Mouse (Mus musculus) MEL (cell line): ENCODE data around the gene Pcif1. TPM values are rescaled to one million over a fixed set of nuclear protein-coding genes. Genes with fewer than 3 reads are reported as not detected.

Source experiments
- DNase-seq: peaks from one replicate; pipeline ENCODE4 v3.0.0; 2011; ENCODE audit warnings: low read depth, low spot score
- H3K27ac ChIP-seq: 2 replicates; pipeline ENCODE4 v1.5.1; 2012; ENCODE audit warnings: low read depth, mild to moderate bottlenecking, control low read depth, low read length, moderate library complexity; ENCODE audit not compliant: control insufficient read depth
- H3K27me3 ChIP-seq, 2 experiments: fragments of 150-350 bp in 1 of 2; sonication (generic) in 1 of 2; 2 replicates each; pipeline ENCODE4 v1.6.1; 2012; ENCODE audit warnings: low read length in 2 of 2, mild to moderate bottlenecking in 2 of 2, improper control_type of control experiment in 1 of 2, moderate library complexity in 1 of 2; ENCODE audit not compliant: insufficient read depth in 2 of 2, control insufficient read depth in 1 of 2
- H3K36me3 ChIP-seq, 2 experiments: 2 replicates each; pipeline ENCODE4 v1.6.1; 2012 to 2014; ENCODE audit warnings: low read length in 2 of 2, improper control_type of control experiment in 1 of 2, inconsistent platforms in 1 of 2, mild to moderate bottlenecking in 1 of 2; ENCODE audit not compliant: insufficient read depth in 2 of 2, control insufficient read depth in 1 of 2
- H3K4me1 ChIP-seq, 2 experiments: fragments of 150-350 bp in 1 of 2; sonication (generic) in 1 of 2; 2 replicates each; pipeline ENCODE4 v1.6.1; 2012; ENCODE audit warnings: low read length in 2 of 2, improper control_type of control experiment in 1 of 2, mild to moderate bottlenecking in 1 of 2; ENCODE audit not compliant: insufficient read depth in 2 of 2, control insufficient read depth in 1 of 2
- H3K4me3 ChIP-seq, 2 experiments: fragments of 150-350 bp in 1 of 2; sonication (generic) in 1 of 2; 2 replicates each; pipeline ENCODE4 v1.5.1; 2012; ENCODE audit warnings: low read depth in 2 of 2, low read length in 2 of 2, mild to moderate bottlenecking in 2 of 2, moderate library complexity in 2 of 2, control low read depth in 1 of 2, improper control_type of control experiment in 1 of 2; ENCODE audit not compliant: control insufficient read depth in 1 of 2, insufficient read depth in 1 of 2
- H3K79me2 ChIP-seq: 2 replicates; pipeline ENCODE4 v1.6.1; 2012; ENCODE audit warnings: mild to moderate bottlenecking, low read length, moderate library complexity; ENCODE audit not compliant: control insufficient read depth, poor library complexity, insufficient read depth
- H3K9ac ChIP-seq: 2 replicates; pipeline ENCODE4 v1.6.1; 2012; ENCODE audit warnings: low read depth, mild to moderate bottlenecking, control low read depth, low read length, moderate library complexity; ENCODE audit not compliant: control insufficient read depth, poor library complexity, severe bottlenecking
- H3K9me3 ChIP-seq: fragments of 150-350 bp; sonication (generic); replicated peaks from 2 replicates; pipeline ENCODE4 v1.6.1; 2012; ENCODE audit warnings: mild to moderate bottlenecking, low read length, improper control_type of control experiment, moderate library complexity; ENCODE audit not compliant: insufficient read depth
- CTCF ChIP-seq, 3 experiments: IDR thresholded peaks in 2 of 3; conservative IDR thresholded peaks in 1 of 3; 2 replicates each; pipeline ENCODE4 v1.5.1; 2011 to 2012; ENCODE audit warnings: low read length in 3 of 3, low read depth in 2 of 3, mild to moderate bottlenecking in 2 of 3, improper control_type of control experiment in 1 of 3, inconsistent platforms in 1 of 3, mixed read lengths in 1 of 3, moderate library complexity in 1 of 3; ENCODE audit not compliant: control insufficient read depth in 1 of 3, insufficient read depth in 1 of 3, poor library complexity in 1 of 3, severe bottlenecking in 1 of 3
- ELF1 ChIP-seq: IDR thresholded peaks from 2 replicates; pipeline ENCODE4 v1.6.1; 2014; ENCODE audit warnings: low read depth, mild to moderate bottlenecking, inconsistent platforms, low read length, improper control_type of control experiment, moderate library complexity
- GABPA ChIP-seq: IDR thresholded peaks from 2 replicates; pipeline ENCODE4 v1.6.1; 2012; ENCODE audit warnings: low read depth, mild to moderate bottlenecking, inconsistent platforms, low read length, improper control_type of control experiment, moderate library complexity
- MAFK ChIP-seq: IDR thresholded peaks from 2 replicates; pipeline ENCODE4 v1.6.1; 2011; ENCODE audit warnings: low read depth, mild to moderate bottlenecking, low read length, improper control_type of control experiment, borderline replicate concordance
- MYC ChIP-seq: IDR thresholded peaks from 2 replicates; pipeline ENCODE4 v1.6.1; 2011; ENCODE audit warnings: low read depth, mild to moderate bottlenecking, low read length, improper control_type of control experiment, moderate library complexity
- POLR2A ChIP-seq, 2 experiments: IDR thresholded peaks; 2 replicates each; pipeline ENCODE4 v1.6.1; 2011 to 2012; ENCODE audit warnings: low read length in 2 of 2, mild to moderate bottlenecking in 2 of 2, control low read depth in 1 of 2, improper control_type of control experiment in 1 of 2, low read depth in 1 of 2, moderate library complexity in 1 of 2; ENCODE audit not compliant: control insufficient read depth in 1 of 2, insufficient read depth in 1 of 2, poor library complexity in 1 of 2
- POLR2AphosphoS2 ChIP-seq: IDR thresholded peaks from 2 replicates; pipeline ENCODE4 v1.6.1; 2011; ENCODE audit warnings: low read length, improper control_type of control experiment
- RAD21 ChIP-seq: IDR thresholded peaks from 2 replicates; pipeline ENCODE4 v1.6.1; 2011; ENCODE audit warnings: mild to moderate bottlenecking, low read depth, low read length, improper control_type of control experiment
- SMC3 ChIP-seq: IDR thresholded peaks from 2 replicates; pipeline ENCODE4 v1.6.1; 2011; ENCODE audit warnings: low read depth, low read length, improper control_type of control experiment
- TAL1 ChIP-seq: IDR thresholded peaks from 2 replicates; pipeline ENCODE4 v1.6.1; 2012; ENCODE audit warnings: mild to moderate bottlenecking, inconsistent platforms, low read length, moderate library complexity, mixed read lengths
- UBTF ChIP-seq: IDR thresholded peaks from 2 replicates; pipeline ENCODE4 v1.6.1; 2012; ENCODE audit warnings: low read depth, mild to moderate bottlenecking, inconsistent platforms, low read length, improper control_type of control experiment, moderate library complexity, borderline replicate concordance; ENCODE audit not compliant: insufficient read depth
- ZC3H11A ChIP-seq: IDR thresholded peaks from 2 replicates; pipeline ENCODE4 v1.6.1; 2012; ENCODE audit warnings: low read depth, mild to moderate bottlenecking, inconsistent platforms, low read length, improper control_type of control experiment
- polyA plus RNA-seq, 2 experiments: library from polyadenylated mRNA; stranded (reverse) in 1 of 2; unstranded in 1 of 2; fragments of >175 nt in 1 of 2; fragments of >200 nt in 1 of 2; gene quantifications; 2 replicates each; pipeline versions ENCODE4 v1.2.1 to v1.2.4; 2012; ENCODE audit warnings: low replicate concordance in 2 of 2, low read depth in 1 of 2; ENCODE audit not compliant: insufficient read length in 2 of 2, insufficient read depth in 1 of 2, missing spikeins in 1 of 2
- total RNA-seq: library from RNA; depleted of rRNA; stranded (reverse); fragments of 300-350 nt; gene quantifications from 2 replicates; pipeline ENCODE4 v1.2.3, GENCODE M21; 2012

The Pcif1 gene
- total and polyA plus RNA-seq, 3 experiments: 46.8 to 118 TPM; not detected in 1

GRCm38 (mm10) chr2:164924100-164924857, 45.2 kb downstream of the Pcif1 start:
- peak; percentile 83 for DNase-seq
- no peak overlapping the region for H3K9ac ChIP-seq

DNA sequence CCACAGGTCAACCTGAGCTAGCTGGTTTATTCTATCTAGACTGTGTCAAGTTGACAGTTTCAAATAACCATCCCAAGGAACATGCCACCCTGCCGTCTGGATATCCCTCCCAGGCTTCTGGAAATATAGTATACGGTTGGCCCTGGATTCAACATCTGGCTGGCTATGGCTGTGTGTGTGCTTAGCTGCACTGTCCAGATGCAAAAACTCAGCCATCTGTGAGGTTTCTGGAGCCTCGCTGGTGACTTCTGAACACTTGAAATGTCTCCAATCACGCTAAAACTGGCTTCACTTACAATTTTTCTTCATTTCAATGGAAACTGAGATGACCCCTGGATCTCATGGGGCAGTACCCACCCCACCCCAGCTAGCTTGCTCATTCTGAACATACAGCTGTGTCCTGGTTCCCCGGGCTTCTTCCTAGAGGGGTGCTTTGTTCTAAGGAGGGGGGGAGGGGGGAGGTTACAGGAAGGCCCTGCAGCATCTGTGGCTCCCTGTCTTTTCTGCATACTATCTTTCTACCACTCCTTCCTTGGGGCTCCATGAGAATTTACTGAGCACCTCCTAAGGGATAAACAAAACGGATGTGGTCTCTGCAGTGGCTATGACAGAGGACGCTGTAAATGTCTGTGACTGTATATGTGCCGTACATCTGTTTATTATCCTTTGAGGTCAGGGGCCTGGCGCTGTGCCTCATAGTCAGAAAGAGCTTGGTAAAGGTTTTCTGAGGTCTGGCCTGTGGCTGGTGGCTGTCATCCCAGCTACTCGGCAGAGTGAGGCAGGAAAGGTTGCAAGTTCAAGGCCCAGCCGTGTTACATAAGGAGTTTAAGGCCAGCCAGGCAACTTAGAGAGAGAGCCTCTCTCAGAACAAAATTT, 51.8 kb downstream of the Pcif1 start:
- H3K9me3 ChIP-seq: no peaks in the 10 kb centered on the region
- no peak overlapping the region for H3K27ac ChIP-seq
- DNase-seq: no peak
- no peaks in the 10 kb centered on the region for H3K79me2 ChIP-seq
- TF ChIP-seq POLR2AphosphoS2 (no peak), ELF1 (no peak), RAD21 (no peak)
- TF ChIP-seq, all 39 proteins: peak for 0
- Histone ChIP-seq H3K27me3 (0 out of 4 replicates have a peak, but pooled peaks cover 0 to 1% of the 10 kb centered on the region in 2 experiments), H3K9ac (no peak overlapping the region), H3K4me1 (no peaks in the 10 kb centered on the region), H3K36me3 (no peaks in the 10 kb centered on the region), H3K4me3 (no peak overlapping the region)

More at GRCm38 (mm10) chr2:164924100-164924857, 45.2 kb downstream of the Pcif1 start:
- Histone ChIP-seq H3K4me3 (no peak overlapping the region), H3K9me3 (no peaks in the 10 kb centered on the region), H3K4me1 (no peaks in the 10 kb centered on the region), H3K36me3 (no peaks in the 10 kb centered on the region; a peak in 1 of 4 replicates), H3K27ac (no peak overlapping the region), H3K27me3 (no peaks in the 10 kb centered on the region), H3K79me2 (no peaks in the 10 kb centered on the region)
- TF ChIP-seq CTCF (IDR thresholded peaks at IDR 0.05 in 2 of 3, conservative IDR thresholded peaks at IDR 0.05 in 1 of 3; ENCODE audit: control insufficient read depth in 1 of 3, insufficient read depth in 1 of 3, low read depth in 2 of 3, low read length in 3 of 3, poor library complexity in 1 of 3, severe bottlenecking in 1 of 3) (peak; percentile 82 to 89 (median 86)), UBTF (no peak), GABPA (no peak), TAL1 (no peak), MYC (no peak), RAD21 (peak; percentile 76), ZC3H11A (peak; percentile 37; the same call in 1 of the 2 replicates), SMC3 (peak; percentile 72), POLR2A (IDR thresholded peaks at IDR 0.05; ENCODE audit: control insufficient read depth in 1 of 2, insufficient read depth in 1 of 2, low read depth in 1 of 2, low read length in 2 of 2, poor library complexity in 1 of 2) (no peak)

- 0 out of 4 replicates have a peak, but pooled peaks cover 0 to 1% of the 10 kb centered on the region in 2 experiments for H3K27me3 ChIP-seq
- DNase-seq: no peak
Observed at GRCm38 (mm10) chr2:164933534-164933933, 54.4 kb downstream of the Pcif1 start.

More at GRCm38 (mm10) chr2:164933534-164933933, 54.4 kb downstream of the Pcif1 start:
- Histone ChIP-seq H3K9ac (no peak overlapping the region), H3K4me3 (no peak overlapping the region), H3K36me3 (no peaks in the 10 kb centered on the region), H3K4me1 (no peaks in the 10 kb centered on the region), H3K79me2 (no peaks in the 10 kb centered on the region), H3K27ac (no peak overlapping the region), H3K9me3 (no peaks in the 10 kb centered on the region)
- peak; percentile 68 for TF ChIP-seq MAFK
- no peak for TF ChIP-seq ZC3H11A
